Mouse (Mus musculus): Measurements from ENCODE around the gene M1ap.

DNA sequence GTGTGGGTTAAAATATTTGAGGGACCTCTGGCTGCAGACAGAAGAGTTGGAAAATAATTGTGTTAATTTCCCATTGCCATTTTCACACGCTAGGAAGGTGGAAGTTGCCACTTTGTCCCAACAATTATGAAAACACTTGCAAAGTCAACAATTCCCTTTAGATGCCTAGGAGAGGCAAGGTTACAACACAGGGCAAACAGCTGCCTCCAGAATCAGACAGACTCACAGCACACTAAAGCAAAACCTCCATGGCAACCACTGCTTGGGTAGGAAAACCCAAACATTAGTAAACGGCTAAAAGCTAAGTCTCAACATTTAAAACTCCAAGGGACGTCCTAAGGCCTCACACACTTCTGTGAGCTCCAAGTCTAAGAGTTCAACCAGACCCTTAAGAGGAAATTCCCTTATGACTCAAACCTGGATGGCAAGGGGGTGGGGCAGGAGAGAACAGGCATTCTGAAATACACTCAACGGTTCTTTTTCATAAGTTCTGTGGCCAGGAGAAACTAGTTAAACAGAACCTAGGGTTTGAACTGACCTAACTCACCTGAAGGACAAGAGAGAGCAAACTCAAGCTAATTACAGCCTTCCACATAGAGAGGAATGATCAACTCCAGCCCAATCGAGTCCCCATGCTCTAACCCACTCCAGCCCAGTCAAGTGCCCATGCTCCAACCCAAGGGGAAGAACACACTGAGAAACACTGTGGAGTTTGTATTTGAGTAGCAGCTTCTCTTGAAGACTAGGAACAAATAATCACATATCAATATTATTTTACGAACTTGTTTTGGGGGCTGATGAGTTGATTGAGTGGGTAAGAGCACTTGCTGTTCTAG lies 22.8 kb downstream of the M1ap start:
- TF ChIP-seq ZNF384 (IDR thresholded peaks at IDR 0.05; ENCODE audit: low read depth, low read length): no peak
- TF ChIP-seq ZC3H11A (IDR thresholded peaks at IDR 0.05; ENCODE audit: borderline replicate concordance, low read depth, low read length): no peak
- no peak for TF ChIP-seq MAFK (IDR thresholded peaks at IDR 0.05; ENCODE audit: insufficient read depth, low read depth, low read length)
- TF ChIP-seq HCFC1 (IDR thresholded peaks at IDR 0.05; ENCODE audit: borderline replicate concordance, insufficient read depth, low read length): no peak
- no peak for TF ChIP-seq CHD2 (IDR thresholded peaks at IDR 0.05; ENCODE audit: low read depth, low read length)

Measured in ES-E14 (cell line).